Mouse (Mus musculus) intestine, embryonic 14.5 days (tissue): ENCODE data around the gene Gdf5. TPM values are rescaled to one million over a fixed set of nuclear protein-coding genes. Genes with fewer than 3 reads are reported as not detected.
A peak's percentile ranks its signal among the peaks of the same experiment; 100 is the strongest.
"Not testable (repeated sequence)": the region's sequence is repeated elsewhere in the genome, so short reads cannot be mapped to it uniquely, and the experiment has no call there.

Experiments
- ATAC-seq: fragments of 200-750 bp; cut with Nextera tagmentation; replicated peaks from 2 replicates; pipeline ENCODE4 v1.8.0; 2017; ENCODE audit warnings: low read depth, moderate number of reproducible peaks, moderate TSS enrichment, moderate library complexity; ENCODE audit not compliant: low FRiP score, low TSS enrichment
- DNase-seq: peaks from one replicate; pipeline ENCODE4 v3.0.0-alpha.2; 2018; ENCODE audit warnings: low spot score
- H3K27ac ChIP-seq: fragments of 300-500 bp; sonication (generic); 2 replicates; pipeline ENCODE4 v1.5.1; 2014; ENCODE audit warnings: low read depth, mild to moderate bottlenecking, control low read depth
- H3K27me3 ChIP-seq: fragments of 300-500 bp; sonication (generic); replicated peaks from 2 replicates; pipeline ENCODE4 v1.6.1; 2014; ENCODE audit warnings: low read length, control low read depth; ENCODE audit not compliant: control insufficient read depth, insufficient read depth
- H3K36me3 ChIP-seq: fragments of 300-500 bp; sonication (generic); 2 replicates; pipeline ENCODE4 v1.6.1; 2014; ENCODE audit warnings: low read length, control low read depth; ENCODE audit not compliant: control insufficient read depth, insufficient read depth
- H3K4me1 ChIP-seq: fragments of 300-500 bp; sonication (generic); replicated peaks from 2 replicates; pipeline ENCODE4 v1.6.1; 2014; ENCODE audit warnings: low read length, control low read depth, mixed read lengths; ENCODE audit not compliant: control insufficient read depth, insufficient read depth
- H3K4me2 ChIP-seq: fragments of 300-500 bp; sonication (generic); 2 replicates; pipeline ENCODE4 v1.6.1; 2014; ENCODE audit warnings: low read length
- H3K4me3 ChIP-seq: fragments of 300-500 bp; sonication (generic); 2 replicates; pipeline ENCODE4 v1.5.1; 2014; ENCODE audit warnings: low read depth, low read length, control low read depth, mixed read lengths
- H3K9ac ChIP-seq: fragments of 300-500 bp; sonication (generic); 2 replicates; pipeline ENCODE4 v1.6.1; 2014; ENCODE audit warnings: mild to moderate bottlenecking, low read length
- H3K9me3 ChIP-seq: fragments of 300-500 bp; sonication (generic); 2 replicates; pipeline ENCODE4 v1.6.1; 2016; ENCODE audit warnings: low read length, control low read depth; ENCODE audit not compliant: control insufficient read depth
- WGBS: fragments of 180-500 bp; shearing (Covaris S2); extraction: QIAGEN DNeasy Blood & Tissue Kit; methylation state at CpG from one replicate; pipeline ENCODE4 v1.1.7; 2014; 5-methylcytosine and 5-hydroxymethylcytosine counted together
- polyA plus RNA-seq: library from polyadenylated mRNA; unstranded; fragments of >200 nt; fragmentation: Nextera tagmentation; extraction: Ambion mirVana; gene quantifications from 2 replicates; pipeline ENCODE4 v1.2.1, GENCODE M21; 2014

Gdf5 gene
- polyA plus RNA-seq, 1 experiment from 2014 or later, result 0.81 TPM

- WGBS, result 70% methylated on average over 7 of the region's 7 CpGs
- Histone ChIP-seq H3K9me3 (no peaks in the 10 kb centered on the region), H3K4me1 (peaks cover 9% of the 10 kb centered on the region), H3K4me2 (peak overlapping the region; percentile 80), H3K4me3 (peak overlapping the region; percentile 77), H3K27me3 (no peaks in the 10 kb centered on the region), H3K27ac (no peak overlapping the region), H3K36me3 (0 out of 2 replicates have a peak, but pooled peaks cover 4% of the 10 kb centered on the region), H3K9ac (peak overlapping the region; percentile 57; the same call in 1 of the 2 replicates)
- ATAC-seq (no peak), DNase-seq (no peak)
Observed at GRCm38 (mm10) chr2:155928711-155929345, 16.3 kb downstream of the Gdf5 start.

GRCm38 (mm10) chr2:155925213-155925612, 20.0 kb downstream of the Gdf5 start:
- ATAC-seq, DNase-seq, H3K9ac ChIP-seq, H3K4me2 ChIP-seq, H3K27me3 ChIP-seq, H3K4me3 ChIP-seq, H3K4me1 ChIP-seq, H3K9me3 ChIP-seq, H3K27ac ChIP-seq: not testable (repeated sequence)
- peaks cover 11% of the 10 kb centered on the region; the same call in 1 of the 2 replicates for H3K36me3 ChIP-seq
- 90% methylated on average over 6 of the region's 6 CpGs for WGBS

GRCm38 (mm10) chr2:155923143-155923542, 22.0 kb downstream of the Gdf5 start:
- DNase-seq, result no peak
- Histone ChIP-seq H3K4me2 (no peak overlapping the region), H3K27me3 (no peaks in the 10 kb centered on the region), H3K27ac (no peak overlapping the region), H3K9ac (no peak overlapping the region), H3K4me3 (no peak overlapping the region), H3K4me1 (no peaks in the 10 kb centered on the region), H3K9me3 (no peaks in the 10 kb centered on the region), H3K36me3 (peaks cover 22% of the 10 kb centered on the region)
- 95% methylated on average over 7 of the region's 7 CpGs for WGBS
- ATAC-seq, result no peak

- DNase-seq (no peak), ATAC-seq (no peak)
- WGBS, result 88% methylated on average over 6 of the region's 6 CpGs
- no peak overlapping the region for H3K4me2 ChIP-seq
- H3K4me1 ChIP-seq, result no peaks in the 10 kb centered on the region
- no peaks in the 10 kb centered on the region for H3K9me3 ChIP-seq
- H3K27me3 ChIP-seq, result no peaks in the 10 kb centered on the region
- H3K9ac ChIP-seq, result no peak overlapping the region
- no peak overlapping the region for H3K27ac ChIP-seq
- no peak overlapping the region for H3K4me3 ChIP-seq
- H3K36me3 ChIP-seq, result peaks cover 49% of the 10 kb centered on the region
Observed at GRCm38 (mm10) chr2:155914684-155915083, 30.5 kb downstream of the Gdf5 start.

- H3K9ac ChIP-seq, result no peak overlapping the region
- ATAC-seq (no peak), DNase-seq (no peak)
- H3K4me1 ChIP-seq, result no peaks in the 10 kb centered on the region
- no peaks in the 10 kb centered on the region for H3K9me3 ChIP-seq
- peaks cover 47% of the 10 kb centered on the region for H3K36me3 ChIP-seq
- WGBS, result 90% methylated on average over 6 of the region's 6 CpGs
- no peak overlapping the region for H3K27ac ChIP-seq
- no peaks in the 10 kb centered on the region for H3K27me3 ChIP-seq
- no peak overlapping the region for H3K4me3 ChIP-seq
- no peak overlapping the region for H3K4me2 ChIP-seq
Observed at GRCm38 (mm10) chr2:155903632-155904008, 41.5 kb downstream of the Gdf5 start.

- ATAC-seq, result no peak
- H3K36me3 ChIP-seq, result peaks cover 46% of the 10 kb centered on the region
- H3K4me2 ChIP-seq, result no peak overlapping the region
- no peak overlapping the region for H3K9ac ChIP-seq
- DNase-seq, result no peak
- H3K4me3 ChIP-seq, result no peak overlapping the region
- no peaks in the 10 kb centered on the region for H3K4me1 ChIP-seq
- H3K9me3 ChIP-seq, result no peaks in the 10 kb centered on the region
- no peak overlapping the region for H3K27ac ChIP-seq
- H3K27me3 ChIP-seq, result no peaks in the 10 kb centered on the region
- WGBS, result 83% methylated on average over 16 of the region's 16 CpGs
Observed at GRCm38 (mm10) chr2:155902989-155903631, 42.1 kb downstream of the Gdf5 start.

- no peak overlapping the region for H3K4me3 ChIP-seq
- H3K9me3 ChIP-seq, result no peaks in the 10 kb centered on the region
- no peak overlapping the region for H3K4me2 ChIP-seq
- no peaks in the 10 kb centered on the region for H3K4me1 ChIP-seq
- ATAC-seq, result no peak
- DNase-seq, result no peak
- no peak overlapping the region for H3K27ac ChIP-seq
- no peaks in the 10 kb centered on the region for H3K27me3 ChIP-seq
- 73% methylated on average over 16 of the region's 16 CpGs for WGBS
- peaks cover 42% of the 10 kb centered on the region; the same call in 1 of the 2 replicates for H3K36me3 ChIP-seq
- no peak overlapping the region for H3K9ac ChIP-seq
Observed at GRCm38 (mm10) chr2:155895046-155895735, 50.0 kb downstream of the Gdf5 start.

- no peaks in the 10 kb centered on the region for H3K9me3 ChIP-seq
- H3K9ac ChIP-seq, result no peak overlapping the region
- H3K27me3 ChIP-seq, result no peaks in the 10 kb centered on the region
- DNase-seq (no peak), ATAC-seq (no peak)
- no peaks in the 10 kb centered on the region for H3K4me1 ChIP-seq
- no peak overlapping the region for H3K27ac ChIP-seq
- WGBS, result 75% methylated on average over 13 of the region's 13 CpGs
- peaks cover 38% of the 10 kb centered on the region; the same call in 1 of the 2 replicates for H3K36me3 ChIP-seq
- no peak overlapping the region for H3K4me3 ChIP-seq
- no peak overlapping the region for H3K4me2 ChIP-seq
Observed at GRCm38 (mm10) chr2:155894307-155895045, 50.7 kb downstream of the Gdf5 start.
